Mouse (Mus musculus) layer of hippocampus, adult 9-10 months (tissue): ENCODE results near the gene Zfp708.
"Not testable (repeated sequence)": the region's sequence is repeated elsewhere in the genome, so short reads cannot be mapped to it uniquely, and the experiment has no call there.

ENCODE experiments used
- DNase-seq: peaks from one replicate; pipeline ENCODE4 v3.0.0; 2022; ENCODE audit warnings: low spot score

Gene Zfp708

DNA sequence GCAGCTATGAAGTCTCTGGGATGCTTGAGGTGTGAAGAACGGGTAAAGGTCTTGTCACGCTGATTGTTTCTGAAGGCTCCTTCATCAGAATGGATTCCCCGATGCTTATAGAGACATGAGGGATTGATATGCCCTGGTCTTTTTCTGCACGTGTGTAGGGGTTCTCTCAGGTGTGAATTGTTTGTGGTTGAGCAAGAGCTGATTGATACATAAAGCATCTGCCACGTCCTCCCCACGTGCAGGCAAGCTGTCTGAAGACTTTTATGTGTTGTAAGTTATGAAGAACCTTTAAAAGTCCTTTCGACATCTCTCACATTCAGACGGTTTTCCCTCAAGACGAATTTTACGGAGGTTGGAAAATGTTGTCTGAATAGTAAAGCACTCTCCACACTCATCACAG is at the start of gene Zfp708:
Zfp708 (minus strand) TSS at position 101 of the 400 bp plus-strand sequence.
- no peak for DNase-seq

DNA sequence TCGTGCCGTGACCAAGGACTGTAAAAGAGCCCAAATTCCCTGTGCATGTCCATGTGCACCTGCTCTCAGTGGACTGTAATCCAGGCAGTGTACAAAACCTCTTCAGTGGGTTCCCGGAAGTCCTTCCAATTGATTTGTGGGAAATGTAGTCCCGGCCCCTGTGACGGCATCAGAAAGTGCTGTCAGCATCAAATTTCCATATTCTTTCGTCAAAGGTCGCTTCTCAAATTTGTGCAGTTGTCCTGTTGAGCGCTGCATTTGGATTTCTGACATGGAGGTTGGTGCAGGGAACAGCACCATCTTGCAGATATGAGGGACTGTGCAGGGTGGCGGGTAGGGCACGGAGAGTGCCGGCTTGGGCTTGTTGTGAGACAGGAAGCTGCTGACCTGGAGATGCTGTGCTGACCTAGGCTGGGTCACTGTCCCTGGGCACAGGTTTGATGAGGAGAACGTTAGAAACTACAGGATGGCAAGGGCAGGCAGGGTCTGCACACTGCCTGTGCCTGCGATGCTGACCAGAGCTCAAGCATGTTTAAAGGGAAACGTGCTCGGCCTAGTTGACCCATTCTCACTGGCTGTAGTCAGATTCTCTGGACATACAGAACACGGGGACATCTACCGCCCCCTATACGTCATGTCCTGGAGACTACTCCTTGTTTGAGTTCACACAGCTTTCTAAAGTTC is 30.4 kb upstream of the Zfp708 start:
- peak; percentile 85 for DNase-seq

DNA sequence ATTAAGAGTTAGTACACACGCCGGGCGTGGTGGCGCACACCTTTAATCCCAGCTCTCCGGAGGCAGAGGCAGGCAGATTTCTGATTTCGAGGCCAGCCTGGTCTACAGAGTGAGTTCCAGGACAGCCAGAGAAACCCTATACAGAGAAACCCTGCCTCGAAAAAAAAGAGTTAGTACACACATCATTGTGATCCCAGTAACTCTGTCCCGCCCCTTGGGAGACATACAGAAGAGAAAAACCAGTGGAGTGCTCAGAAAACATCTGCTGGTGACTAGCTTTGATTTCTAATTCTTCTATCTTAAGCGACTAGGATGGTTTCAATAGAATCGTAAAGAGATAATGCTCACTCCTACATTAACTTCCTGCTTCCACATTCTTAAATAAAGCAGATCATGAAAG is 29.7 kb upstream of the Zfp708 start:
- DNase-seq = not testable (repeated sequence)

DNA sequence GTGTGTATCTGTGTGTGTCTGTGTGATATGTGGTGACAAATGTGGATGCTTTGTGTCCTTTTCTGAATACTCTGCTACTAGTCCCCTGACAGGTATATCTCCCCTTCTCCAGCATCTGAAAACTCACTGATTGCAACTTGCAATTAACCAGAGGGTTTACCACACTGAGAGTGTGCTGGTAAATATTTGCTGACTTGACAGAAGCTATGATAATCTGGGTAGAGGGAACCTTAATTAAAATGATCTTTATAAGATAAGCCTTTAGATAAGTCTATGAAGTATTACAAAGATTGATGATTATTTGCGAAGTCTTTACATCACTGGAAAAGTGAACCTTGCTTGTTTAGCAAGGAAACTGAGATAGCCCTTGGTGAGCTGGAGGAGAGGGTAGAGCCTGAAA is 26.7 kb upstream of the Zfp708 start:
- DNase-seq = no peak

DNA sequence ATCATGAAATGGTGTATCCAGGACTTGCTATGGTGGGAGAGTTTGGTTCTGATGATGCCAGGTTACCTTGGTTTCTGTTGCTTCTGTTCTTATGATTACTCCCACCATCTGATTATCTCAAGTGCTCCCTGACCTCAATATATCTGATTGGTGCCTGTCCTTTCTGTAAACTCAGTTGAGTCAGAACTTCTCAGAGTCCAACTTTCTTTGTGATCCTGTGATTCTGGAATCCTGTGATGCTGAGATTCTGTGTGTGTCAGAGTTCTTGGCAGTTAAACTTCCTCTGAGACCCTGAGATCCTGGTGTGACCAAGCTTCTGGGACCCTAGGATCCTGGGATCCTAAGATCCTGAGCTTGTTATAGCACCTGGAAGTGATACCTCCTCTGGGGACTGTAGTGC is 23.6 kb upstream of the Zfp708 start, which contains the start of gene Zfp759:
Zfp759 (plus strand) TSS at position 301 of the 400 bp plus-strand sequence.
- not testable (repeated sequence) for DNase-seq

DNA sequence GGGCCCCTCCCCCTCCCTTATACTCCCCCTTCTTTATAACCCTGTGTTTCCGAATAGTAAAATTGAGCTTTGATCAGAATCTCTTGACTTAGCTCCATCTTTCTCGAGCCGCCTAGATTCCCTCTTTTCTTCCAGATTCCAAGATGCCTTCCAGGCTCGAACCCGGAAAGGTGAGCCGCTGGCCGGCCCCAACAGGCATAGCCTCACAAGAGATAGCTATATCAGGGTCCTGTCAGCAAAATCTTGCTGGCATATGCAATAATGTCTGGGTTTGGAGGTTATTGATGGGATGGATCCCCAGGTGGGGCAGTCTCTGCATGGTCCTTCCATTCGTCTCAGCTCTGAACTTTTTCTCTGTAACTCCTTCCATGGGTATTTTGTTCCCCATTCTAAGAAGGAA is 18.4 kb upstream of the Zfp708 start, which contains the start of gene Rslcan18:
Rslcan18 (minus strand) TSS at position 101 of the 400 bp plus-strand sequence.
- not testable (repeated sequence) for DNase-seq

DNA sequence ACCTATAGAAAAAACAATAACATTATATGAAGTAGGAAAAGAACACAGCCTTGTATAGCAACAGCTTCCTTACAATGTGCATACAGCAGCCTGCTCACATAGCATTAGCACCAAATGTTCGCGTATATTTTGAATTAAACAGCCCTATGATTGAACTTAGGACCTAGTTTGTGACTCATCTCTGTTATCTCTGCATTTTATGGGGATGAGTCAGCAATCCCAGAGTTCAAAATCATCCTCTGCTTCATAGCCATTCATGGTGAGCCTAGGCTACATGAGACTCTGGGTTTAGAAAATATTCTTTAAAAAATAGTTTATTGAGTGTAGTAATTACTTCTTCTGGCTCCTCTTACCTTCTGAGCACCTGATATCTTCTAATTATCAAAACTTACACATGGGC is 15.5 kb upstream of the Zfp708 start:
- no peak for DNase-seq

DNA sequence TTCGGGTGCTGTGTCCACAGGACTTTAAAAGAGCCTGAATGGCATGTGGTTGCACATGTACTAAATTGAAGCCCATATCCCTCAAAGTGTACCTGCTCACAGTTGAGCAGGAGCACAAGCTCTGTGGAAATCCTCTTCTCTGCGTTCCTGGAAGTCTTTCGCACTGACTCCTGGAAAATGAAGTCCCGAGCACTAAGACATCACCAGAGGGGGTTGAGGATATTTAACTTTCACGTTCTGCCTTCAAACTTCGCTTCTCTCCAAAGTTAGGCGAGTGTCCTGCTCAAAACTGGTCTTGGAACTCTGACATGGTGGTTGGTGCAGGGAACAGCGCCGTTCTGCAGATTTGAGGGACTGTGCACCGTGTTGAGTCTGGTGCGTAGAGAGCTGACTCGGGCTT is 14.3 kb upstream of the Zfp708 start:
- DNase-seq = no peak

DNA sequence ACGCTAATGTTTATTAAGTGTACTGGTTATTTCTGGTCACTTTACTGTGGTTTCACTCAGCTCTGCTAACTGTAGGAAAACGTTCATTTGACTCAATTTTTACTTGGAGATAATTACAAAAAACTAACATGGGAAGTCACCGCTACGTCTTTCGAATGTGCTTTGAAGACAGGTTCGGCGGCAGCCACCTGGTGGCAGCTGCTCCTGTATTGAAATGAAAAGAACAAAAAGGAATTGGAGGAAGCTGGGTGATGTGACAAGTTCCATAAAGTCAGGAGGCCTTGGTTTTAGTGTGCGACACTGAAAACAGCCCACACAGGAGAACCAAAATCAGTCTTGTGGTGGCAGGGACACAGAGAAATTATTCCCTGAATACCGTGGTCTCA is 11.0 kb upstream of the Zfp708 start:
- no peak for DNase-seq

DNA sequence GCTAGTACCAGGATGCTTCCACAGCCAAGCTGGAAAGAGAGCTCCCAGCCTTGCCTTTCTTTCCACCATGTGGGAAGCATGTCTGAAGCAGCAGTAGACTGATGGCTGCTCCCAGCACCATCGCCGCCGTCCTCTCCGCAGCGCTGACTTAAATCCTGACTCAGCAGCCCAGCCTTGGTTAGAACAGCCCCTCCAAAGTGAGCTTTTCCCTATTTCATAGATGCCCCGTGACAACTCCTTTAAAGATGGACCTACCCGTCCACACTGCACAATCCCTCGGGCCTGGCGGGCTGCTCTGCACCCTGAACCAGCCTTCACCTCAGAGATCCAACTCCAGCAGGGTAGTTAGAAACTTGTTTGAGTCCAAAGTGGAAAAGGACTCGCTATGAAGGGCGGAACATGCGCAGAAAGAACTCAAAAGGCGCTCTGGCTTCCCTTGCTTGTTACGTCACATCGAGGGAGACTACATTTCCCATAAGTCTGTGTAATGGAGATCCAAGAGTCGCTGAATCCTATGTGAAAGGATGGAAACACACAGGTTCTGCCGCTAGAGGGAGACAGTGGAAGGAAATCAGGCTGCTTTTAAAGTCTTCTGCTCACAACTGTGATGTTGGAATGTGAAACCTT is 10.5 kb upstream of the Zfp708 start, which contains the start of gene Gm28557:
Gm28557 (minus strand) TSS at position 411 of the 627 bp plus-strand sequence.
- DNase-seq = peak; percentile 98

DNA sequence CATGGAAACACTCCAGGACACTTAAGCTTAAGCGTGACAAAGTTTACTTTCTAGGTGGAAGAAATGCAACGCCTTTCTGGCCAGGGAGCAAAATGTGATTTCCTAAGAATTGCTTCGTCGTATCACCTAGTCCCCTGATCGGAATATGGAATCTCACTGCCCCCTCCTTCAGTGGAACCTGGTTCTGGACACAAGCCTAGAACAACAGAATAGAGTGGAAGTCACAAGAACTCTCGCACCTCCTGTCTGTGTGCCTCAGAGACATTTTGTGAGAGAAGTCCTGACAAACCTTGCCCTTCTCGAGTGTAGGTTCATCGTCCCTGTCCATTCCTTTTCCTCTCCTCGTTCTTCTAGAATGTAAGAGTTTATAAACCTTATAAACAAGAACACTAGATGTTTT is 9.9 kb upstream of the Zfp708 start:
- DNase-seq = no peak

DNA sequence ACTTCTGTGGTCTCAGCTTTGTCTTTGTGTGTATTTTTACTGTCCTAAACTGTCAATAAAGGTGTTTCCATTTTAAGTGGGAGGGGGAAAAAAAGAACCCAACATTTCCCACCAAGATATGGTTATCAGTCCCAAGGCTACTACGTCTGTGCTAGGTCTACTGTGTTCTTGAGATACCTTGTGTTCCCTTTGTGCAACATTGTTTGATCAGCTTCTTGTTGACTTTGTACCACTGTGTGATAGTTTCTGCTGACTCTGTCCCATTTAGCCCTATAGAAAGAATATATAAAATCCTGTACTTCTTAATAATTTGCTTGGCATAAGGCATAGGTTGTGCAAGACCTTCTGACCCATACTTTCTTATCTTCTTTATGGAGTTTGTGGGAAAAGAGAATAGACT is 7.6 kb downstream of the Zfp708 start:
- no peak for DNase-seq

DNA sequence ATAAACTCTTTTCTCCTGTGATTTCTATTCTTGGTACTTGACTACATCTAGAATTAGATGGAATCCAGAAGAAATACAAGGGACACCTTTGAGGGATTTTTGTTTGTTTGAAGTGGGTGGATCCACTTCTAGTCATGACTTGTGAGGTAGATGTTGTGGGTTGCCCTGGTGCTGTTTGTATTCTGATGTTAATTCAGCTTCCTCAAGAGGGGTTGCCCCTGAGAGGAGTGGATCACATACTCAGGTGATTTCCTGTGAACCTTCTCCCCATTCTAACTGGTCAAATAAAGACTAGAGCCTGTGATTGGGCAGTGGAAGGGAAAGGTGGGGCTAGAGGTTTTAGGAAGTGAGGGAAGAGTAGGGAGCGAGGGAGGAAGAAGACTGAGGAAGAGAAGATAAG is 15.8 kb downstream of the Zfp708 start:
- DNase-seq = no peak

DNA sequence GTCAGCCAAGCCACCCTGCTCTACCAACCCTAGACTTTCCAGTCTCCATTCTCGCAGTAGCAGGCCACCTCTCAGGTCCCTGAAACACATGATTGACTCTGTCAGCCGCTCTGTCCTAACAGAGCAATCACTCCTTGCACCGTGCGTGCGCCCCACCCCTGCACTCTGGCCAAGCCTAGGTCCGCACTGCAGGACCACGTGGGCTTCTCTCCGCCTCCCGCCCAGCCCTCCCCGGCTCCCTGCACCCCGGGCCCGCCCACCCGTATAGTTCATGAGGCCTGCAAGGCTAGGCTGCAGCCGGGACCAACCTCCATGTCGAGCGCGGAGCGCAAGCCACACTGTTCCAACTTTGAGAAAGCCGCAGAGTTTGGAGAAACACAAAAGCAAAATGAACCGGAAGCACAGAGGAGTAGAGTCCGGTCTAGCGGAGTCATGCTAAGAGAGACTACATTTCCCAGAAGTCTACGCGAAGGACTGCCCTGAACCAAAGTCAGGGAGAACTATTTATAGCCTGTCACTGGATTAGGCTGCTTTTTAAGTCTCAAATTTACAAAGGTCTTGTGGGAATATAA is 16.5 kb downstream of the Zfp708 start:
- peak; percentile 61 for DNase-seq

DNA sequence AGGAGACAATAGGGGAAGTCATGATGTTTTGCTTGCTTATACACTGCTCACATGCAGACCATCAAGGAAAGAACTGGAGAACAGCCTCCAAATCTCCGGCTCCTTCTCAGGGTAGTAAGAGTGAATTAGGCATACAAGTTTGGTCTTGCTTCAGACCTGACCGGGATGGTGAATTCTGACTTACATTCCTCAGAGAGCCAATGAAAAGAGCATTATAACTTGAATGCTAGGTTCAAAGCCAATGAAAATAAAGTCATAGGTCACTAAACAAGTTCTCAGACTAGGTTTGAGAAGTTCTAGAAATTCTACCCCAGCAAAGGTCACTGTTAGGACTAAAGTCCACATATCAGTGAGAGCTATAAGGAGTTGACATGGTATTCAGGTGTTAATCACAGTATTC is 20.5 kb downstream of the Zfp708 start:
- DNase-seq = no peak

DNA sequence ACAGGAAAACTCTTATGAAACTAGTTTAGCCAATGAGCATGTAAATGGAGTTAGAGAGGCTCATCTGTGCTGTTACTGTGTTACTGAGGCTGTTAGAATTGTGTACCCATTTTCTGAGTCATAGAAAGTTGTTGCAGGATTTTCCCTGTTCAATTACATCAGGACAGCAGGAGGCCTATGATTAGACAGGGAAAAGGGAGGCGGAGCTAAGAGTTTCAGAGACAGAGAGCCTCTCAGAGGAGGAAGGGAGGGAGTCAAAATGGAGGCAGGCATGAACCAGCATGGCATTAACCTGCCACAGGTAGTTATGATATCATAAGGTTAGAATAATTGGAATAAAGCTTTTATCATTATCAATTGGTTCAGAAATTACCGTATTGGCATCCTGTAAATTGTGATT is 25.0 kb downstream of the Zfp708 start:
- no peak for DNase-seq

DNA sequence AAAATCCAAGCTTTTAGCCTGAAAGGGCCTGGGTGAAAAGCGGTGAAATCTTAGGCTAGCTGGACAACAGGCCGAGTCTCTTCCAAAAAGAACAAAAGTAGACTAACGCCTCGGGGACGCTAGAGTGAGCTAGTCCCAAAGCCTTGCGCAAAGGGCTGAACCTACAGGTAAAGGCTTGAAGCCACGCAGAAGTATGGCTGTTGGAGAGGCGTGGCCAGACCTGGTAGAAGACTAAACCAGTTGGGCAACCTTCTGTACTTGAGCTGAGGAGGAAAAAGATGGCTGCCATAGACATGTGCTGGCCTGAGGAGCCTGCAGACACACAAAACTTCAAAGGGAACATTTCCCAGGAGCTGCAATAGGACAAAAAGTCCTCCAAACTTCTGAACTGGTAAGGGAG is 32.4 kb downstream of the Zfp708 start:
- DNase-seq = no peak

DNA sequence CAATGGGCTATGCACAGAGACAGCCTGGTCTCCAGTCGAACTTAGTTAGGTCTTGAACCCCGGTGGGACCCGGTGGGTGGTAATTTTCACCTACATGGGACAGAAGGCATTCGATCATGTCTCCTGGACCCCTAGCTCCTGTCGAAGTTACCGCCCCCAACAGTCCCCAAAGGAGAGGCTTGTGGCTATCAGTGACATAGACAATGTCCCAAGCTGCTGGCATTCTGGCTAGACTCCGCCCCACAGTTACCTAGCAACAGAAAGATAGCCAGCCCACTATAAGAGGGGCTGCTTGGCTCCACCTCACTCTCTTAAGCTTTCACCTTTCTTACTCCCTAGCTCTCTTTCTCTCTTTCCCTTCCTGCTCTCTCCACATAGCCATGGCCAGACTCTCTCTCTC is 35.3 kb downstream of the Zfp708 start:
- DNase-seq = no peak

DNA sequence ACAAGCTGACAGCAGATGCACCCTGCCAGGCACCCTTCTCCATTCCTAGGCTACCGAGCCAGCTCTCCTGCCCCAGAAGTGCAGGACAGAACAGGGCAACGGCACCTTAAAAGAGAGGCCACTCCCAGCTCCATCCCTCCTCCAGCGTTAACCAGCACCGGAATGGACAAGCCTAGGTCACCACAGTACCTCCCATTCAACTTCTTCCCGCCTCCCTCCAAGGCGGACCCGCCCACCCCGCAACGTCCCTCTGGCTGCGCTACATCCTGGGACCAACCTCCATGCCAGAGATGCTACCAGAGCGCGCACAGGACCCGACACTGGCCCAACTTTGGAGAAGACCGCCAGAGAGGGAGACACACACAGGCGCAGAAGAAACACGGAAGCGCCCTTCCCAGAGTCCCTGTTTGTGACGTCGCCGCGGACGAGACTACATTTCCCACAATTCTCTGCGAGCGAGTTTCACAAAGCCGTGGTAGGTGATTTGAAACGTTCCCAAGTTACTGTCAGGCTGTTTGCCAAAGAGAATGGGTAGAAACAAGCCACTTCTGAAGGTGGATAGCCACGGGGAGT is 36.9 kb downstream of the Zfp708 start, which contains the start of gene Zfp712:
Zfp712 (minus strand) TSS at position 385 of the 573 bp plus-strand sequence.
- peak; percentile 93 for DNase-seq

DNA sequence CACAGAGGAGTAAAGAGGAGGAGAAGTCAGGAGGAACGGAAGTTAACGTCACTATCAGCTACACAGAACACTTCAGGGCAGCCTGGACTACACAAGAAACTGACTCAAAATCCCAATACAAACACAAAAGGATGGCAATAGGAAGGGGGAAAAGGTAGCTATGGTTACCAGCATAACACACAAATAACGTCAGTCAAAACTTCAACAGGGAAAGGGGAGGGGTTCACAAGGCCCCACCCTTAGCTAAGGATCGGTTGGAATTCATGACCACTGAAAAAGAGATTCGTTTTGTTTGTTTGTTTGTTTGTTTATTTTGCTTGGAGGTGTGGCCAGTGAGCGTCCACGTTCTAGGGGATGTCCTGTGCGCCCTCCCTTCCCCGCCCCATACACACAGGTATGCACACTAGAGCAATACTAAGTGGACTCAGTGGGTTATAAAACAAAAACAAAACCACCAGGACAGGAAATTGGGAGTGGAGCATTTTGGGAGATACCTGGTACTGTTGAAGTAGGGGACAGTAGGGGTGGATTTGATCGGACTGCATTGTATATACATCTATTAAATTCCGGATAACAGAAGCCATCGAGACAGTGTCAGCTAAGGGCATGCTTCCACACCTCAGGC is 37.5 kb downstream of the Zfp708 start:
- DNase-seq = peak; percentile 8
